12 mouse cellular contexts compared by ENCODE assay signal in the genomic region with DNA sequence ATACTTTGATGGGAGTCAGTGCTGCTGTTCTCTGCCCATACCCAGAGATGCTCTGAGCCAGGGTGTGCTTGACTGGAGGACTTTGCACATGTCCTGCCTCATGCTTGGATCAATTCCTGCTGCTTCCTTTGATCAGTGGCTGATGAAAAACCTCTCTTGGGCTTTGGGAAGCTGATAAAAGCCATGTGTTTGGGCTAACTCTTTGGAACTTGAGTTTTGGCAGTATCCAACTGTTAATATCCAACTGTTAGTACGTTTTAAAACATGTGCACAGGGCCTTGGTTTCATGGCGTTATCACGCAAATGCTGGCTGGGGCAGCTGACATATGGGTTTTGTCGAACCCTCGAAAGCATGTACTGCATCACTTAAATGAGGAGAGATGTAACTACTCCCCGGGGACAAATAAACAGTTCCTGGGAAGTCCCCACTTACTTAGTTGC.
DNase-seq lines count a peak whose midpoint lies in the region; ATAC-seq lines count a peak whose summit lies in the region.
"Had no signal": no experiment of that assay in that cellular context is flagged by ENCODE, and none has a peak within 500 bp of the region (broad histone marks: within the 10 kb centered on the region; RNA-seq: fewer than 3 reads in every experiment).

No protein-coding gene starts in this region.

- H3K9me3 ChIP-seq in forebrain, embryonic 13.5 days (replicated peaks) = no peaks in the 10 kb centered on the region
- H3K9me3 ChIP-seq in forebrain, embryonic 11.5 days (ENCODE audit: control insufficient read depth, low read length) = no peaks in the 10 kb centered on the region
- no peaks in the 10 kb centered on the region for H3K9me3 ChIP-seq in kidney, embryonic 14.5 days (ENCODE audit: control insufficient read depth, low read length)
- H3K9me3 ChIP-seq: midbrain, embryonic 15.5 days had no signal

- peak; percentile 36; the same call in 1 of the 2 replicates for ATAC-seq in forebrain, embryonic 13.5 days
- no peak for ATAC-seq in forebrain, embryonic 11.5 days (replicated peaks; ENCODE audit: low FRiP score)
- no peak for ATAC-seq in kidney, embryonic 14.5 days (ENCODE audit: low FRiP score, low TSS enrichment)
- ATAC-seq: hindbrain, postnatal 0 days; midbrain, embryonic 15.5 days had no signal

- H3K36me3 ChIP-seq in forebrain, embryonic 13.5 days (ENCODE audit: poor library complexity, severe bottlenecking) = no peaks in the 10 kb centered on the region
- H3K36me3 ChIP-seq in forebrain, embryonic 11.5 days (ENCODE audit: control insufficient read depth, insufficient read depth, low read length) = no peaks in the 10 kb centered on the region
- H3K36me3 ChIP-seq in kidney, embryonic 14.5 days (ENCODE audit: control insufficient read depth, insufficient read depth, low read length) = no peaks in the 10 kb centered on the region
- H3K36me3 ChIP-seq: midbrain, embryonic 15.5 days had no signal

- no peak overlapping the region for H3K9ac ChIP-seq in forebrain, embryonic 13.5 days
- H3K9ac ChIP-seq in forebrain, embryonic 11.5 days (ENCODE audit: low read length) = no peak overlapping the region
- no peak overlapping the region for H3K9ac ChIP-seq in kidney, embryonic 14.5 days (ENCODE audit: low read depth, low read length)
- H3K9ac ChIP-seq: midbrain, embryonic 15.5 days had no signal

- 71% methylated on average over 6 of the region's 6 CpGs for WGBS in forebrain, embryonic 13.5 days
- WGBS in forebrain, embryonic 11.5 days = 75% methylated on average over 6 of the region's 6 CpGs
- 50% methylated on average over 6 of the region's 6 CpGs for WGBS in kidney, embryonic 14.5 days

- H3K27me3 ChIP-seq in forebrain, embryonic 13.5 days = no peaks in the 10 kb centered on the region
- no peaks in the 10 kb centered on the region for H3K27me3 ChIP-seq in forebrain, embryonic 11.5 days (ENCODE audit: control insufficient read depth, insufficient read depth, low read length)
- H3K27me3 ChIP-seq in kidney, embryonic 14.5 days (ENCODE audit: control insufficient read depth, insufficient read depth, low read length) = no peaks in the 10 kb centered on the region
- H3K27me3 ChIP-seq: midbrain, embryonic 15.5 days had no signal

- H3K4me2 ChIP-seq in forebrain, embryonic 13.5 days = no peak overlapping the region
- no peak overlapping the region for H3K4me2 ChIP-seq in forebrain, embryonic 11.5 days (ENCODE audit: low read depth, low read length, severe bottlenecking)
- no peak overlapping the region for H3K4me2 ChIP-seq in kidney, embryonic 14.5 days (replicated peaks; ENCODE audit: low read depth, low read length)
- H3K4me2 ChIP-seq: midbrain, embryonic 15.5 days had no signal

- no peak for DNase-seq in forebrain, embryonic 11.5 days (ENCODE audit: low spot score)
- DNase-seq in kidney, postnatal 14 days = peak; percentile 10
- peak; percentile 7 for DNase-seq in urinary bladder, postnatal 14 days (ENCODE audit: low spot score)
- DNase-seq in urinary bladder, postnatal 25 days (ENCODE audit: low spot score) = no peak
- no peak for DNase-seq in frontal cortex, postnatal 25 days (ENCODE audit: low spot score in 2 of 2)
- DNase-seq in adrenal gland, postnatal 36 days = no peak
- DNase-seq: cerebellum, adult 11 months; lung, postnatal 14 days had no signal

- no peak overlapping the region for H3K4me3 ChIP-seq in forebrain, embryonic 13.5 days
- H3K4me3 ChIP-seq in forebrain, embryonic 11.5 days (ENCODE audit: low read depth, low read length) = no peak overlapping the region
- H3K4me3 ChIP-seq in kidney, embryonic 14.5 days (ENCODE audit: low read length) = no peak overlapping the region
- H3K4me3 ChIP-seq: midbrain, embryonic 15.5 days had no signal

- H3K27ac ChIP-seq in forebrain, embryonic 13.5 days = peak overlapping the region; percentile 51
- H3K27ac ChIP-seq in forebrain, embryonic 11.5 days (ENCODE audit: low read depth, low read length) = no peak overlapping the region
- H3K27ac ChIP-seq in kidney, embryonic 14.5 days (ENCODE audit: low read depth, low read length) = no peak overlapping the region
- H3K27ac ChIP-seq: hindbrain, postnatal 0 days; midbrain, embryonic 15.5 days had no signal

- H3K4me1 ChIP-seq in forebrain, embryonic 13.5 days = peaks cover 8% of the 10 kb centered on the region; the same call in 1 of the 2 replicates
- H3K4me1 ChIP-seq in forebrain, embryonic 11.5 days (replicated peaks; ENCODE audit: control insufficient read depth, insufficient read depth, low read length) = no peaks in the 10 kb centered on the region
- no peaks in the 10 kb centered on the region for H3K4me1 ChIP-seq in kidney, embryonic 14.5 days (ENCODE audit: control insufficient read depth, insufficient read depth, low read length)
- H3K4me1 ChIP-seq: midbrain, embryonic 15.5 days had no signal

Comparison
In these comparisons a context has a peak if more than half of its experiments do, and no peak if none do; other contexts are left out.
1. DNase-seq: peak in kidney, postnatal 14 days (single experiment) and urinary bladder, postnatal 14 days (single experiment); none in forebrain, embryonic 11.5 days (single experiment), urinary bladder, postnatal 25 days (single experiment), frontal cortex, postnatal 25 days (0 of 2) and adrenal gland, postnatal 36 days (0 of 2).